Mouse (Mus musculus) intestine, embryonic 14.5 days (tissue): ENCODE results near the gene Ghsr. TPM values are rescaled to one million over a fixed set of nuclear protein-coding genes. Genes with fewer than 3 reads are reported as not detected.

Experiments used
- ATAC-seq: fragments of 200-750 bp; cut with Nextera tagmentation; replicated peaks from 2 replicates; pipeline ENCODE4 v1.8.0; 2017; ENCODE audit warnings: low read depth, moderate number of reproducible peaks, moderate TSS enrichment, moderate library complexity; ENCODE audit not compliant: low FRiP score, low TSS enrichment
- DNase-seq: peaks from one replicate; pipeline ENCODE4 v3.0.0-alpha.2; 2018; ENCODE audit warnings: low spot score
- H3K27ac ChIP-seq: fragments of 300-500 bp; sonication (generic); 2 replicates; pipeline ENCODE4 v1.5.1; 2014; ENCODE audit warnings: low read depth, mild to moderate bottlenecking, control low read depth
- H3K27me3 ChIP-seq: fragments of 300-500 bp; sonication (generic); replicated peaks from 2 replicates; pipeline ENCODE4 v1.6.1; 2014; ENCODE audit warnings: low read length, control low read depth; ENCODE audit not compliant: control insufficient read depth, insufficient read depth
- H3K36me3 ChIP-seq: fragments of 300-500 bp; sonication (generic); 2 replicates; pipeline ENCODE4 v1.6.1; 2014; ENCODE audit warnings: low read length, control low read depth; ENCODE audit not compliant: control insufficient read depth, insufficient read depth
- H3K4me1 ChIP-seq: fragments of 300-500 bp; sonication (generic); replicated peaks from 2 replicates; pipeline ENCODE4 v1.6.1; 2014; ENCODE audit warnings: low read length, control low read depth, mixed read lengths; ENCODE audit not compliant: control insufficient read depth, insufficient read depth
- H3K4me2 ChIP-seq: fragments of 300-500 bp; sonication (generic); 2 replicates; pipeline ENCODE4 v1.6.1; 2014; ENCODE audit warnings: low read length
- H3K4me3 ChIP-seq: fragments of 300-500 bp; sonication (generic); 2 replicates; pipeline ENCODE4 v1.5.1; 2014; ENCODE audit warnings: low read depth, low read length, control low read depth, mixed read lengths
- H3K9ac ChIP-seq: fragments of 300-500 bp; sonication (generic); 2 replicates; pipeline ENCODE4 v1.6.1; 2014; ENCODE audit warnings: mild to moderate bottlenecking, low read length
- H3K9me3 ChIP-seq: fragments of 300-500 bp; sonication (generic); 2 replicates; pipeline ENCODE4 v1.6.1; 2016; ENCODE audit warnings: low read length, control low read depth; ENCODE audit not compliant: control insufficient read depth
- WGBS: fragments of 180-500 bp; shearing (Covaris S2); extraction: QIAGEN DNeasy Blood & Tissue Kit; methylation state at CpG from one replicate; pipeline ENCODE4 v1.1.7; 2014; 5-methylcytosine and 5-hydroxymethylcytosine counted together
- polyA plus RNA-seq: library from polyadenylated mRNA; unstranded; fragments of >200 nt; fragmentation: Nextera tagmentation; extraction: Ambion mirVana; gene quantifications from 2 replicates; pipeline ENCODE4 v1.2.1, GENCODE M21; 2014

Gene Ghsr
- polyA plus RNA-seq = not detected in 2 replicates

DNA sequence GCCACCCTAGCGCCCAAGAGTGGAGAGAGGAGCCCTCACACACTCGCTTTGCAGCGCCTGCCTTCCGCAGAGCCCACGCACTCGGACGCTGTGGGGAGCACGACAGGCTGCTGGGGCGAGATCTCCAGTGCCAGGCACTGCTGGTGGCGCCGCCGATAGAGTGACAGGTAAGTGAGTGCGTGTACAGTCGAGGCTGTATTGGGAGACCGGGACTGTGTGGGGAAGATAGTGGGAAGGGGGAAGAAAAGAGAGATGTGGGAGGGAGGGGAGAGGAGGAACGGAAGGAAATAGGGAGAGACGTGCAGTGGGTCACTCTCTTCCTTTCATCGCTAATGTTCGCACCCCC lies at the start of gene Ghsr:
Ghsr (plus strand) TSS at position 76 of the 346 bp plus-strand sequence.
- H3K9ac ChIP-seq = no peak within 1 kb of the TSS
- DNase-seq (no peak), ATAC-seq (no peak)
- H3K9me3 ChIP-seq = no peaks in the 10 kb centered on the region
- 0 out of 2 replicates have a peak, but pooled peaks cover 3% of the 10 kb centered on the region for H3K4me1 ChIP-seq
- 2% methylated on average over 16 of the region's 19 CpGs for WGBS
- H3K4me3 ChIP-seq = no peak within 1 kb of the TSS
- peaks cover 58% of the 10 kb centered on the region for H3K27me3 ChIP-seq
- no peak within 1 kb of the TSS for H3K27ac ChIP-seq
- peak within 1 kb of the TSS; percentile 37 for H3K4me2 ChIP-seq
- no peaks in the 10 kb centered on the region for H3K36me3 ChIP-seq

DNA sequence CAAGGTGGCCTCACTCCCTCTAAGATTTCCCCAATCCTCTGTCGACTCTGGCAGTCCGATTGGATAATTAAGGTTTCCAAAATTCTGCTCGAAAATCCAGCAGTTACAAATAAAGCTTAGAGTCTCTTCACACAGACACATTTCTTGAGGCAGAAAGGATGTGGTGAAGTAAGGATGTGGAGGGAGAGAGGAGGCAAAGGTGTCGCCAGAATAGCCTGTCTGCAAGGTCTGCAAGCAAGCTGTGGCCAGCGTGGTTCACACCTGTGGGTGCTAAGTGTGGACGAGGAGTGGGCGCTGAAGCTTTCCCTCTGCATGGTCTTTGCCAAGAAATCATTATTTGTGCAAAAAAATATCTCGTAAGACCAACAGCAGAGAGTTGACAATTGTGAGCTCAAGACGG lies 48.6 kb upstream of the Ghsr start:
- no peaks in the 10 kb centered on the region for H3K27me3 ChIP-seq
- H3K4me3 ChIP-seq = no peak overlapping the region
- no peak overlapping the region for H3K4me2 ChIP-seq
- ATAC-seq (no peak), DNase-seq (no peak)
- WGBS = 83% methylated on average over 9 of the region's 9 CpGs
- H3K36me3 ChIP-seq = no peaks in the 10 kb centered on the region
- H3K27ac ChIP-seq = no peak overlapping the region
- no peak overlapping the region for H3K9ac ChIP-seq
- H3K4me1 ChIP-seq = no peaks in the 10 kb centered on the region
- H3K9me3 ChIP-seq = no peaks in the 10 kb centered on the region

- H3K9ac ChIP-seq = no peak overlapping the region
- H3K4me2 ChIP-seq = no peak overlapping the region
- no peak for DNase-seq
- H3K36me3 ChIP-seq = no peaks in the 10 kb centered on the region
- H3K9me3 ChIP-seq = no peaks in the 10 kb centered on the region
- no peak overlapping the region for H3K4me3 ChIP-seq
- no peaks in the 10 kb centered on the region for H3K27me3 ChIP-seq
- WGBS = 55% methylated on average over 5 of the region's 5 CpGs
- H3K27ac ChIP-seq = no peak overlapping the region
- H3K4me1 ChIP-seq = no peaks in the 10 kb centered on the region
- ATAC-seq = no peak
Observed at GRCm38 (mm10) chr3:27323551-27323950, 47.6 kb upstream of the Ghsr start.

GRCm38 (mm10) chr3:27326633-27327191 lies 44.4 kb upstream of the Ghsr start:
- Histone ChIP-seq H3K4me2 (no peak overlapping the region), H3K9me3 (no peaks in the 10 kb centered on the region), H3K36me3 (no peaks in the 10 kb centered on the region), H3K9ac (no peak overlapping the region), H3K27ac (no peak overlapping the region), H3K4me1 (no peaks in the 10 kb centered on the region), H3K27me3 (no peaks in the 10 kb centered on the region), H3K4me3 (no peak overlapping the region)
- DNase-seq (no peak), ATAC-seq (no peak)
- 65% methylated on average over 4 of the region's 4 CpGs for WGBS

GRCm38 (mm10) chr3:27330706-27331105 lies 40.4 kb upstream of the Ghsr start:
- Histone ChIP-seq H3K9me3 (no peaks in the 10 kb centered on the region), H3K27me3 (no peaks in the 10 kb centered on the region), H3K27ac (no peak overlapping the region), H3K9ac (no peak overlapping the region), H3K4me3 (no peak overlapping the region), H3K4me2 (no peak overlapping the region), H3K36me3 (no peaks in the 10 kb centered on the region), H3K4me1 (no peaks in the 10 kb centered on the region)
- no peak for ATAC-seq
- no peak for DNase-seq
- 91% methylated on average over 5 of the region's 5 CpGs for WGBS

- H3K27ac ChIP-seq = no peak overlapping the region
- no peak overlapping the region for H3K9ac ChIP-seq
- H3K4me3 ChIP-seq = no peak overlapping the region
- no peak overlapping the region for H3K4me2 ChIP-seq
- DNase-seq = peak; percentile 59
- no peaks in the 10 kb centered on the region for H3K4me1 ChIP-seq
- no peaks in the 10 kb centered on the region for H3K36me3 ChIP-seq
- ATAC-seq = no peak
- 28% methylated on average over 6 of the region's 6 CpGs for WGBS
- no peaks in the 10 kb centered on the region for H3K9me3 ChIP-seq
- H3K27me3 ChIP-seq = no peaks in the 10 kb centered on the region
Observed at GRCm38 (mm10) chr3:27338437-27338836, 32.7 kb upstream of the Ghsr start.

DNA sequence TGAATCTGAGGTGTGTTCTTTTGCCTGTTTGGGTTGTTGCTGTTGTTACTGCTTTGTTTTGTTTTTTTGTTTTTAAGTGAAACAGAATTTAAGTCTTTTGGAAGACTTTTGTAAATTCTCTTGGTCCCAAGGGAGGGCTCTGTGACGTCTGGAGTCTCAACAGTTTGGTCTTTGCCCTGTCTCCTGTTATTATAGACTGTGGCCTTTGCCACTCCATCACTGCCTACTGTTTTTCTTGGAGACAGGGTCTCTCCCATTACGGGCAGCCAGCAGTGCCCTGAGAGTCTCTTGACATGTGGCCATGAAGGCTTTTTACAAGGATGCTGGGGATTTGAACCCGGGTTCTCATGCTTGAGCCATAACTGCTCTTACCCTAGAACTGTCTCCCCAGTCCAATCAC lies 32.3 kb upstream of the Ghsr start:
- Histone ChIP-seq H3K36me3 (no peaks in the 10 kb centered on the region), H3K4me2 (no peak overlapping the region)
- 71% methylated on average over 3 of the region's 3 CpGs for WGBS

DNA sequence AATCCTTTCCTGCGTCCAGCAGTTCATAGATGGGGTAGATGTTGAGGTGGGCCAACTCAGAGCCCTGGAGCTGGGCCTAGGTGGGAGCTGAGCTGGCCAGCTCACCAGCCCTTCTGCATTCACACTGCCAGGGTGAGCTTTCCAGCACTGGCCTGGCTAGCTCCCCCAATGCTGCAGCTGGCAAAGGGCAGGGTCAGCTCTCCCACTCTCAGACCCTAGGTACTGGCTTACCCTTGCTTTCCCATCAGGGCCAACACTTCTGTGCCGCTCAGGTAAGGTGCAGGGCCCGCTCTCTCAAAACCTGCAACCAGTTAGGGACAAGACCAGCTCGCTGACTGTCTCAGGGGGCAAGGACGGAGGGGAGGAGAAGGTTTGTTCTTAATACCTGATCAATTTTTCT lies 30.4 kb upstream of the Ghsr start:
- Histone ChIP-seq H3K36me3 (no peaks in the 10 kb centered on the region), H3K4me2 (no peak overlapping the region), H3K27ac (no peak overlapping the region), H3K9ac (no peak overlapping the region), H3K4me1 (no peaks in the 10 kb centered on the region), H3K27me3 (no peaks in the 10 kb centered on the region), H3K9me3 (no peaks in the 10 kb centered on the region), H3K4me3 (no peak overlapping the region)
- WGBS = 88% methylated on average over 5 of the region's 5 CpGs
- ATAC-seq (no peak), DNase-seq (no peak)

More for the DNA sequence above, 32.3 kb upstream of the Ghsr start:
- H3K9me3 ChIP-seq = no peaks in the 10 kb centered on the region
- H3K9ac ChIP-seq = no peak overlapping the region
- H3K4me1 ChIP-seq = no peaks in the 10 kb centered on the region
- no peak overlapping the region for H3K27ac ChIP-seq
- no peaks in the 10 kb centered on the region for H3K27me3 ChIP-seq
- ATAC-seq = no peak
- no peak for DNase-seq
- H3K4me3 ChIP-seq = no peak overlapping the region

DNA sequence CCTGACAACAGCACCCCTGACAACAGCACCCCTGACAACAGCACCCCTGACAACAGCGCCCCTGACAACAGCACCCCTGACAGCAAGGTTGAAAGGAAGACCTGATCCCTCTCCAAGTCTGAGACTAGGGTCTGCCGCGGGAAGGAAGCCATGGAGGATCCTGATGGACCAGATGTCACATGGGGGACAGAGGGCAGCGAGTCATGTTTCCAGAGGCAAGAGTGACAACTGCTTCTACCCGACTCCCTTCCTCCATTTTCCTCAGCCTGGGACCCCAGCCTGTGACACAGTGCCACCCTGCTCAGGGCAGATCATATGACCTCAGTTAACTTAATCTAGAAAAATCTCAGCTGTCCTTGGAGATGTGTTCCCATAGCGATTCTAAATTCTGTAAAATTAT lies 28.7 kb upstream of the Ghsr start:
- H3K9me3 ChIP-seq = no peaks in the 10 kb centered on the region
- no peaks in the 10 kb centered on the region for H3K27me3 ChIP-seq
- no peak overlapping the region for H3K4me2 ChIP-seq
- no peak overlapping the region for H3K27ac ChIP-seq
- H3K36me3 ChIP-seq = no peaks in the 10 kb centered on the region
- no peaks in the 10 kb centered on the region for H3K4me1 ChIP-seq
- DNase-seq (no peak), ATAC-seq (no peak)
- no peak overlapping the region for H3K9ac ChIP-seq
- H3K4me3 ChIP-seq = no peak overlapping the region
- 65% methylated on average over 6 of the region's 6 CpGs for WGBS
